Mouse (Mus musculus) cerebellum, adult 2 months (tissue): Measurements from ENCODE around the gene Clps.

Source experiments
- CTCF ChIP-seq: fragments of 200-500 bp; IDR thresholded peaks from 2 replicates; pipeline ENCODE4 v1.5.1; 2011; ENCODE audit warnings: low read depth, mild to moderate bottlenecking, control low read depth, low read length, moderate library complexity, borderline replicate concordance; ENCODE audit not compliant: insufficient read depth
- POLR2A ChIP-seq: fragments of 200-500 bp; IDR thresholded peaks from 2 replicates; pipeline ENCODE4 v1.6.1; 2011; ENCODE audit warnings: low read length, control low read depth, borderline replicate concordance; ENCODE audit not compliant: insufficient read depth

DNA sequence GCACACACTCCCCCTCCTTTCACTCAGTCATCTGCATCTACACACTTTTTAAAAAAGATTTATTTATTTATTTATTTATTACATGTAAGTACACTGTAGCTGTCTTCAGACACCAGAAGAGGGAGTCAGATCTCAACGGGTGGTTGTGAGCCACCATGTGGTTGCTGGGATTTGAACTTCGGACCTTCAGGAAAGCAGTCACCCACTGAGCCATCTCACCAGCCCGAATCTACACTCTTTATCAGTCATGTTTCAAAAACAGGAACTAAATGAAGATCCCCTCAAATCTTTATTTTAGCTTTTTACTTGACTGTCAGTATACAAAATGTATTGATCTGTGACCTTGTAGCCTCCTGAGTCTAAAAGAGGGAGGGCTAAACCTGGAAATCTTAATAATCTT is 49.0 kb upstream of the Clps start:
- no peak for TF ChIP-seq POLR2A
- TF ChIP-seq CTCF, result no peak
